Mouse (Mus musculus) right cerebral cortex, postnatal 14 days (tissue): ENCODE measurements around the gene Dmwd.
"Not testable (repeated sequence)": the region's sequence is repeated elsewhere in the genome, so short reads cannot be mapped to it uniquely, and the experiment has no call there.

Experiments
- DNase-seq: peaks from one replicate; pipeline ENCODE4 v3.0.0; 2022

Gene Dmwd

GRCm38 (mm10) chr7:19075723-19076585, at the start of gene Dmwd:
Dmwd (plus strand) TSS chr7:19076227.
- DNase-seq: peak; percentile 94

- DNase-seq: no peak
Measured at GRCm38 (mm10) chr7:19028067-19028466, 48.0 kb upstream of the Dmwd start.

GRCm38 (mm10) chr7:19029084-19029653, 46.9 kb upstream of the Dmwd start:
- DNase-seq: peak; percentile 50

GRCm38 (mm10) chr7:19031641-19032040, 44.4 kb upstream of the Dmwd start:
- DNase-seq: no peak

GRCm38 (mm10) chr7:19044616-19045015, 31.4 kb upstream of the Dmwd start:
- DNase-seq: no peak

GRCm38 (mm10) chr7:19046286-19047069, 29.5 kb upstream of the Dmwd start:
- DNase-seq: no peak

GRCm38 (mm10) chr7:19048006-19048527, 28.0 kb upstream of the Dmwd start:
- DNase-seq: no peak

GRCm38 (mm10) chr7:19049252-19049651, 26.8 kb upstream of the Dmwd start:
- DNase-seq: no peak

- no peak for DNase-seq
Measured at GRCm38 (mm10) chr7:19050172-19050571, 25.9 kb upstream of the Dmwd start.

GRCm38 (mm10) chr7:19051161-19051560, 24.9 kb upstream of the Dmwd start:
- no peak for DNase-seq

- DNase-seq: no peak
Measured at GRCm38 (mm10) chr7:19052345-19053135, 23.5 kb upstream of the Dmwd start.

GRCm38 (mm10) chr7:19053136-19053532, 22.9 kb upstream of the Dmwd start:
- DNase-seq: no peak

- DNase-seq: peak; percentile 62
Measured at GRCm38 (mm10) chr7:19054047-19054776, 21.8 kb upstream of the Dmwd start, which contains the start of gene Rsph6a. Rsph6a (plus strand) TSS chr7:19054690.

- no peak for DNase-seq
Measured at GRCm38 (mm10) chr7:19054777-19055076, 21.3 kb upstream of the Dmwd start.

GRCm38 (mm10) chr7:19055108-19055507, 20.9 kb upstream of the Dmwd start:
- no peak for DNase-seq

- DNase-seq: no peak
Measured at GRCm38 (mm10) chr7:19057405-19057804, 18.6 kb upstream of the Dmwd start.

GRCm38 (mm10) chr7:19065896-19066295, 10.1 kb upstream of the Dmwd start:
- no peak for DNase-seq

- no peak for DNase-seq
Measured at GRCm38 (mm10) chr7:19067063-19067462, 9.0 kb upstream of the Dmwd start.

- no peak for DNase-seq
Measured at GRCm38 (mm10) chr7:19067935-19068334, 8.1 kb upstream of the Dmwd start.

- DNase-seq: peak; percentile 69
Measured at GRCm38 (mm10) chr7:19068707-19069106, 7.3 kb upstream of the Dmwd start.

GRCm38 (mm10) chr7:19069500-19069899, 6.5 kb upstream of the Dmwd start:
- DNase-seq: no peak

GRCm38 (mm10) chr7:19071024-19071423, 5.0 kb upstream of the Dmwd start:
- DNase-seq: not testable (repeated sequence)
